Mouse (Mus musculus) C2C12 (cell line): ENCODE results near the gene Bmp6. TPM values are rescaled to one million over a fixed set of nuclear protein-coding genes. Genes with fewer than 3 reads are reported as not detected.
A peak's percentile ranks its signal among the peaks of the same experiment; 100 is the strongest.

Experiments used
- H3K27me3 ChIP-seq: one replicate; pipeline ENCODE4 v1.6.1; 2011; ENCODE audit not compliant: control insufficient read depth, insufficient read depth, insufficient read length
- H3K36me3 ChIP-seq: one replicate; pipeline ENCODE4 v1.6.1; 2011; ENCODE audit not compliant: control insufficient read depth, insufficient read depth
- H3K4me3 ChIP-seq: one replicate; pipeline ENCODE4 v1.5.1; 2011; ENCODE audit warnings: mild to moderate bottlenecking, control low read depth; ENCODE audit not compliant: poor library complexity, insufficient read depth, severe bottlenecking
- H3K79me2 ChIP-seq: one replicate; pipeline ENCODE4 v1.6.1; 2011; ENCODE audit not compliant: control insufficient read depth, insufficient read depth
- H3K79me3 ChIP-seq: one replicate; pipeline ENCODE4 v1.6.1; 2011; ENCODE audit warnings: low read depth, control low read depth
- H3ac ChIP-seq: one replicate; pipeline ENCODE3; 2011; ENCODE audit warnings: low read depth; ENCODE audit not compliant: control insufficient read depth, insufficient read length
- CEBPB ChIP-seq: IDR thresholded peaks from one replicate; pipeline ENCODE4 v1.6.1; 2011; ENCODE audit warnings: low read depth, mild to moderate bottlenecking, control low read depth, moderate library complexity
- CTCF ChIP-seq: IDR thresholded peaks from one replicate; pipeline ENCODE4 v1.5.1; 2011; ENCODE audit not compliant: control insufficient read depth, insufficient read depth, insufficient read length
- FOSL1 ChIP-seq: IDR thresholded peaks from one replicate; pipeline ENCODE4 v1.8.0; 2011; ENCODE audit warnings: mild to moderate bottlenecking, low read length; ENCODE audit not compliant: poor library complexity, insufficient read depth, severe bottlenecking
- MAX ChIP-seq: IDR thresholded peaks from one replicate; pipeline ENCODE4 v1.6.1; 2011; ENCODE audit warnings: mild to moderate bottlenecking, control low read depth
- MYOD1 ChIP-seq: IDR thresholded peaks from one replicate; pipeline ENCODE4 v1.6.1; 2011; ENCODE audit warnings: low read depth; ENCODE audit not compliant: control insufficient read depth, insufficient read length
- MYOG ChIP-seq: IDR thresholded peaks from one replicate; pipeline ENCODE4 v1.6.1; 2011; ENCODE audit not compliant: control insufficient read depth, insufficient read length; ENCODE audit errors: extremely low read depth
- USF1 ChIP-seq: IDR thresholded peaks from one replicate; pipeline ENCODE4 v1.6.1; 2011; ENCODE audit warnings: low read depth, mild to moderate bottlenecking, control low read depth, moderate library complexity
- polyA plus RNA-seq: library from polyadenylated mRNA; unstranded; fragments of >200 nt; fragmentation: generic; extraction: Trizol; gene quantifications from one replicate; pipeline ENCODE4 v1.2.1, GENCODE M21; 2012; ENCODE audit warnings: missing spikeins

Bmp6 gene
- polyA plus RNA-seq, 1 experiment = not detected

GRCm38 (mm10) chr13:38362751-38363150, 17.8 kb downstream of the Bmp6 start:
- H3K79me2 ChIP-seq = no peaks in the 10 kb centered on the region
- H3K27me3 ChIP-seq = peaks cover 6% of the 10 kb centered on the region
- H3K4me3 ChIP-seq = no peak overlapping the region
- no peaks in the 10 kb centered on the region for H3K79me3 ChIP-seq
- TF ChIP-seq FOSL1 (no peak), MYOG (no peak), USF1 (no peak), CEBPB (no peak), CTCF (no peak), MYOD1 (no peak), MAX (no peak)
- no peak overlapping the region for H3ac ChIP-seq
- no peaks in the 10 kb centered on the region for H3K36me3 ChIP-seq

DNA sequence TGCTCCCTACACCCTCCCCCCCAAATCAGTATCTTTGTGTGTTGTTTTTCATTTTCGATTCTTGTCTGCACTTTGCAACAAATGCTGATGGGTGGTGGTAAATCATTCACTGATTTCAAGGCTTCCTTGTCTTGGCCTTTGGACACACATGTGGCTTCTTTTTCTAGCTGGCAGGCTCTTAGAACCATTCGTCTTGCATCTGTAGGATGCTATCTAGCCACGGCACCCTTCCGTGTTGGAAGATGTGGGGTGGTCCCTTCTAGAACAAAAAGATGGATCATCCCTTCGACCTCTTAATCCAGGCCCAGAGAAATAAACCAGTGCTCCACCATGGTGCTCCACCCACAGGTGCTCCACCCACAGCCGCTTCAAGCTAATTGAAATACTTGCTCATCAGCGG, 19.0 kb downstream of the Bmp6 start:
- H3ac ChIP-seq = no peak overlapping the region
- peaks cover 6% of the 10 kb centered on the region for H3K27me3 ChIP-seq
- TF ChIP-seq CEBPB = no peak
- no peak for TF ChIP-seq MAX
- no peak for TF ChIP-seq MYOD1
- TF ChIP-seq FOSL1 = no peak
- no peak for TF ChIP-seq USF1
- TF ChIP-seq MYOG = no peak
- no peak for TF ChIP-seq CTCF
- no peaks in the 10 kb centered on the region for H3K79me2 ChIP-seq
- H3K36me3 ChIP-seq = no peaks in the 10 kb centered on the region
- H3K4me3 ChIP-seq = no peak overlapping the region
- no peaks in the 10 kb centered on the region for H3K79me3 ChIP-seq

DNA sequence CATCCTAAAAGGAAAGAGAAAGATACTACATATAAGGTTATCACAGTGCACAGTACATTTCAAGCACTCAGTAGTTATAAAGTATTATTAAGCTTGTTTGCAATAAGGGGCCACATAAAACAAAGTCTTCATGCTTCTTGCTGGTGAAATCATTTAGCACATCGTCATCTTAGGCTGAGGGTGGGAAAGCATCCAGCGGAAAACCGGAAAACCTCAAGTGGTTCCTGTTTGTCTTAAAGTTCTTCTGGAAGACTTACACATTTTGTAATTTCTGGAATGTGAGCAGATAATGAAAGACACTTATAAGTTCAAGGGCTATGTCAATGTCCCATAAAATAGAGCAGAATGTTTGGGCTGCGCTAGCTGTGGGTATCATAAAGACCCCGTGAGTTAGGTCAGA, 24.7 kb downstream of the Bmp6 start:
- Histone ChIP-seq H3K4me3 (no peak overlapping the region), H3K79me3 (no peaks in the 10 kb centered on the region), H3K79me2 (no peaks in the 10 kb centered on the region), H3ac (no peak overlapping the region), H3K27me3 (peaks cover 3% of the 10 kb centered on the region), H3K36me3 (no peaks in the 10 kb centered on the region)
- TF ChIP-seq MYOG = no peak

DNA sequence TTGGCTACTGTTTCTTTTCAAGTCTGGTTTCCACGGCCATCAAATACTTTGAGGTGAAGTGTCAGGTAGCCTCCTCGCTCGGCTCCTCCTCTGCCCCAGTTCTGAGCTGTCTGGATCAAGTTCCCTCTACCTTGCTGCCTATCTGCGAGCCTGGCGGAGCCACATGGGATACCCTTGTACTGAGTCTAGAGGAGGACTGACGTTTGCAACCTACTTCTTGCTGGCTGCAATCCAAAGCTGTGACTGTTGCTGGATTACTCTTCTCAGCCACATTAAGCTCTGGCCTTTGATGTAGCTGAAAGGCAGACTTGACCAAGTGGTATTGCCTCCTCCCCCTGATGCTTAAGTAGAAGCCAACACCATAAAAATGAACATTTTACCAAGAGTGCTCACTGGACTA, 31.2 kb downstream of the Bmp6 start:
- Histone ChIP-seq H3K36me3 (no peaks in the 10 kb centered on the region), H3K4me3 (no peak overlapping the region), H3ac (no peak overlapping the region), H3K27me3 (no peaks in the 10 kb centered on the region), H3K79me2 (no peaks in the 10 kb centered on the region), H3K79me3 (no peaks in the 10 kb centered on the region)
- TF ChIP-seq FOSL1 = no peak
- TF ChIP-seq CTCF = no peak
- no peak for TF ChIP-seq USF1

DNA sequence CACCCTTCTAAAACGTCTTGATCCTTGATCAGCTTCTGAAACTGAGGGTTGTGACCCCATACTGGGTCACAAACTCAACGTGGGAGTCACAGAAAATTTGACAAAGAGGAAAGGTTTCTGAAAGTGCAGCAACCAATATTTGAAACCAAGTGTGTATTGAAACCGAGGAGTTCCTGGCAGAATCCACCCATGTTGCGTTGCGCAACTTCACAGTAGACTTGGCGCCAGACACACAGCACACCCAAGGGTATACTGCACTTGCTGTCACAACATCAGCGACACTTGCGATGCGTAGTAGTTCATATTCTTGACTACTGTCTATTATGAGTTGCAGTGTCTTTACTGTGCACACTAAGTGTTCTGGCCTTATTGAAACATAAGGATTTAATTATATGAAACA, 32.4 kb downstream of the Bmp6 start:
- H3K36me3 ChIP-seq = no peaks in the 10 kb centered on the region
- no peaks in the 10 kb centered on the region for H3K27me3 ChIP-seq
- H3ac ChIP-seq = no peak overlapping the region
- no peaks in the 10 kb centered on the region for H3K79me3 ChIP-seq
- no peak overlapping the region for H3K4me3 ChIP-seq
- no peaks in the 10 kb centered on the region for H3K79me2 ChIP-seq
- peak; percentile 44 for TF ChIP-seq CEBPB
- no peak for TF ChIP-seq MYOG
- TF ChIP-seq FOSL1 = no peak
- no peak for TF ChIP-seq USF1
- TF ChIP-seq MAX = no peak
- no peak for TF ChIP-seq MYOD1

DNA sequence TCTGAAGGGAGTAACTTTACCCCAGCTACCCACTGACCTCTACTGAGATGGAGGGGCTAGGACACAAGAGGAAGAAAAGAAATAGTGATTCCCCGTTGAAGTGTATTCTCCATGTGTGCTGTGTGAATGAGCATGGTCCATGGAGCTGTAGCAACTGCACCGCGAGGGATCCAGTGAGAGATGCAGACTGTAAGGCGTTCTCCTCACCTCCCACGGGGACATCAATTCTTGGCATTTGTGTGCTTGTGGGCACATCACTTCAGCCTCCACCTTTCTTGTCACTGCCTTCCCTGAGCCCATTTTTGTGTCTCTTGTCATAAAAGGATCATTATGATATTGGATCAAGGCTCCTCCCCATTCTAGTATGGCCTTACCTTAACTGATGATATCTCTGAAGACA, 34.9 kb downstream of the Bmp6 start:
- Histone ChIP-seq H3ac (no peak overlapping the region), H3K79me2 (no peaks in the 10 kb centered on the region), H3K36me3 (no peaks in the 10 kb centered on the region), H3K79me3 (no peaks in the 10 kb centered on the region), H3K27me3 (no peaks in the 10 kb centered on the region), H3K4me3 (no peak overlapping the region)
- no peak for TF ChIP-seq CTCF
- no peak for TF ChIP-seq MYOG

DNA sequence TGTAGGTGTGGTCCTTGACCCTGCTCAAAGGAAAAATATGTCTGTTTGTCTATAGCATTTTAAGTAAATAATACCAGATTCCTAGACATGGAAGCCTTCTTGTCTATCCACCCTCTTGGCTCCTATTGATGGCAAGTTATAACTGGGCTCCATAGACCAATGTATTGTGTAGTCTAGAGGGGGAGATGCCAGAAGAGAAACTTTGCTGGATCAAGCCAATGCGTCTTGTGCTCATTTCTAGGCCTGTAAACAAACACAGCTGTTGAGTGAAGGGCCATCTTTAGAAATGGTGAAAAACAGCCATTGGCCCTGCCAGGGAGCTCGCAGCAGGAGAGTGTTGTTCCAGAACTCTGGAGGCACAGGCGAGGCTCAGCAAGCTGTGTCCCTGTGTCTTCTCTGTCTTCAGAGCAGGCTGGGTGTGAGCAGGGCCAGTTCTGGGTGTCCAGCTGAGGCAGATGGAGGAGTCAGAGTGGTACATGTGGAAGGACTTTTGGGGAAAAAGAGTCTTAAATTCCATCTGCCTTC, 41.2 kb downstream of the Bmp6 start:
- H3K79me2 ChIP-seq = no peaks in the 10 kb centered on the region
- H3K4me3 ChIP-seq = no peak overlapping the region
- no peaks in the 10 kb centered on the region for H3K79me3 ChIP-seq
- TF ChIP-seq CEBPB (no peak), MYOG (no peak), MYOD1 (no peak), CTCF (no peak), MAX (no peak), USF1 (no peak), FOSL1 (no peak)
- H3ac ChIP-seq = no peak overlapping the region
- no peaks in the 10 kb centered on the region for H3K27me3 ChIP-seq
- H3K36me3 ChIP-seq = no peaks in the 10 kb centered on the region
